Mouse (Mus musculus): Measurements from ENCODE around the gene Cfap52.

DNA sequence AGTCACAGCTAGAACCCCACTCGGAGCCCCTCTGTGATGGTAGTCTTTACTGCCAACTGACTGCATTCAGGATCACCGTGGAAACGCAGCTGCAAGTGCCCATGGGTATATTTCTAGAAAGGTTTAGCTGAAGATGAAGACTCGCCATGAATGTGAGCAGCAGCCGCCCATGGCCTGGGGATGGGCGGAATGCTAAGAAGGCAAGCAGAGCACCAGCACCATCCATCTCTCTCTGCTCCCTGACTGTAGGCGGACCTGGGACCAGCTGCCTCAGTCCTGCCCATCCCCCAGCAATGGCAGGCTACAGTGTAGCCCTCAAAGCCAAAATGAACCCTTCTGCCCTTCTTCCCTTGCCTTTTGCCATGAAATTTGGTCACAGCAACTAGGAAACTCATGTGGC is 69.8 kb downstream of the Cfap52 start:
- TF ChIP-seq CTCF (IDR thresholded peaks at IDR 0.05; ENCODE audit: borderline replicate concordance, extremely low read depth, insufficient read depth, insufficient read length) (no peak), POLR2A (IDR thresholded peaks at IDR 0.05; ENCODE audit: borderline replicate concordance, extremely low read depth, insufficient read depth, insufficient read length, poor library complexity, severe bottlenecking) (no peak)
